Mouse (Mus musculus): ENCODE results near the gene Slc9a2.
"Not testable (repeated sequence)": the region's sequence is repeated elsewhere in the genome, so short reads cannot be mapped to it uniquely, and the experiment has no call there.

Gene Slc9a2

DNA sequence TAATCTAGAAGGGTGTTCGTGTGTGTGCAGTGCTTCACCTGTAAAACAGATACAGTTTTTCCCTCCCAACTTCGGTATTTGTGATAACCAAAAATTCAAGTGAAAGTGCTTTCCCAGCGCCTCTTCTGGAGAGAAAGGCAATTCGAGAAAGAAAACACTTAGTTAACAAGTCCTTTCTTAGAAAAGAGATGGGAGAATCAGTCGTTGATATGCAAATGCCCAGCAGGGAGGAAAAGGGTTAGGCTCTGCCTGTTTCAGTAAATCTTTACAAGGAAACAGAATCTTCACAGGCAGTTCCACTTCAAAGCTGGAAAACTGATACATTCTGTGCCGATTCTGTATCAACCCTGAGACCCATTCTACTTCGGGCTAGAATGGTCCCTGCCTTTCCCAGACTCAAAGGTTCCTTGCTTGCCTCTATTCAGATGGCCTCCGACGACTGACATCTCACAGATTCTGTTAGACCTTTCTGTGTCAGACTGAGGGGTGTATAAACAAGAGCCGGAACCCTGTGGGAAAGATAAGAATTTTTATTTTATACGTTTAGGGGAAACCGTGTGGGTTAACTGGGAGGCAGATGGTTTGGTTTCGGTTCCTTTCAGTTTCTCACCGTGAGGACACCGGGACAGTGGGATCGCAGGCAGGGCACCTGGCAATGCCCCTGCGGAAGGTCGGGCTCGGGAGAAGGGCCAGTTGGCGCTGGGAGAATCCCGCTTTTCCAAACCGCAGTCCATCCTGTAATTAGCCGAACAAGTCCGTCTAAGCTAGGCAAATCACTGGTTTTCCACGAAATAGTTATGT lies at the start of gene Slc9a2:
Slc9a2 (plus strand) TSS at position 508 of the 801 bp plus-strand sequence.
- no peak for DNase-seq (ENCODE audit: extremely low read depth, low read depth)

DNA sequence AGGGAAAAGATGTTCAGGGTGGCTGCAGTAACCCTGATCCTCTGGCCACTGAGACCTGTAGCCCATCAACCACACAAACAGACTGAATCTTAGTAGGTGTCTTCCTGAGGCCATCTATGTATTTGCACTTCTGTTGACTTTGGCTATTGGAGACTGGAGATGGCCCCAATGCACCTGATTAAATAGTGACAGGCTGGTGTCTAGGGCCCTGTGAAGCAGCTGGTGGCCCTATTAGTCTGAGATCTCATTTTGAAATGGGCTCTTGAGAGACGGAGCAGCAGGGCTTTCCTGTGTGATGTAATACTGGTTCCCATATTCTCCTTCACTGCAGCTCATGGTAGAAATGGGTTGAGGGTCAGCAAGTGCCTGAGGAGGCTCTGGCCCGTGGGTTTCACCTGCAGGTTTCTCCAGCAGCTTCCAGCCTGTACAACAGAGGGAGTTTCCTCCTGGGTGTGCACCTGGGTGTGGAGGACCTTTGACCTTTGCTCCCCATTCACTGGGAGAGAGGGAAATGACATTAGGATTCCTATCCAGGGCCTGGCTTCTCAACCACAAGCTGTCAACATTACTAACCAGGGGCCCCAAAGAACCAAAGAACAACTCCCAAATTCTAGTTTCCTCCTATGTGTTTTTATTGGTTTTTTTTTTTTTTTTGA lies 47.8 kb upstream of the Slc9a2 start:
- DNase-seq (ENCODE audit: extremely low read depth, low read depth), result no peak

DNA sequence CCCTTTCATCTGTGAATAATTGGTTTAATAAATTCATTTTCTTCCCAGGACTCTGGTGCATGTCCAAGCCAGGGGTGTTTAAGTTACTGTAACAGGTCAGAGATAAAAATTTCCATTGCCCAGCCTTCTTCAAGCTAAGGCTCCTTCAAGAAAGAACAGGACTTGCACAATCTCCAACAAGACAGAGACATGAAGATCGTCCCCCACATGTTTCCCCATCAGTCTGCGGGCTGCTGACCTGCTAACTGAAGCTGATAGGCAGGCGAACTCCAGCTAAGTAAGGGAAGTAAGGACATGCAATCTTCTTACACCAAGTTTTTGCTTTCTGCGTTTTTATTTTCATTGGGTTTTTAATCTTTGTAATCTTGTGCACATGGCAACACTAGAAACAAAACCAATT lies 45.8 kb upstream of the Slc9a2 start:
- DNase-seq (ENCODE audit: extremely low read depth, low read depth), result no peak

DNA sequence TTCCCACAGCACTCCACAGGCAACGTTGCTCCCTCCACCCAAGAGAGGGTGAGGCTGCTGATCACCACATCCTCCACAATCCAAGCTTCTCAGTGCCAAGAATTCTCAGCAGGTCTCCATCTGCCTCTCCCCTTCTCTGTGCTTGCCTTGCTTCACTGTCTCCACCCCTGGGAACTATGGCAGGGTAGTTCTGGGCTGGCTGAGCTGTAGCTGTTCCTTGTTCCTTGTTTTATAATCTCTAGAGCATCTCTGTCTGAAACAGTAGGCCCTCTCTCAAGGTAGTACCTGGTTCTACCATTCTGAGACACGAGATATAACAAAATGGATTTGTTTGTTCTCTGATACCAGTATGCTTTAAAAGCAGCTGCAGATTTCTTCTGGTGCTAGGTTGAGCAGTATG lies 32.1 kb upstream of the Slc9a2 start:
- DNase-seq (ENCODE audit: extremely low read depth, low read depth), result no peak

DNA sequence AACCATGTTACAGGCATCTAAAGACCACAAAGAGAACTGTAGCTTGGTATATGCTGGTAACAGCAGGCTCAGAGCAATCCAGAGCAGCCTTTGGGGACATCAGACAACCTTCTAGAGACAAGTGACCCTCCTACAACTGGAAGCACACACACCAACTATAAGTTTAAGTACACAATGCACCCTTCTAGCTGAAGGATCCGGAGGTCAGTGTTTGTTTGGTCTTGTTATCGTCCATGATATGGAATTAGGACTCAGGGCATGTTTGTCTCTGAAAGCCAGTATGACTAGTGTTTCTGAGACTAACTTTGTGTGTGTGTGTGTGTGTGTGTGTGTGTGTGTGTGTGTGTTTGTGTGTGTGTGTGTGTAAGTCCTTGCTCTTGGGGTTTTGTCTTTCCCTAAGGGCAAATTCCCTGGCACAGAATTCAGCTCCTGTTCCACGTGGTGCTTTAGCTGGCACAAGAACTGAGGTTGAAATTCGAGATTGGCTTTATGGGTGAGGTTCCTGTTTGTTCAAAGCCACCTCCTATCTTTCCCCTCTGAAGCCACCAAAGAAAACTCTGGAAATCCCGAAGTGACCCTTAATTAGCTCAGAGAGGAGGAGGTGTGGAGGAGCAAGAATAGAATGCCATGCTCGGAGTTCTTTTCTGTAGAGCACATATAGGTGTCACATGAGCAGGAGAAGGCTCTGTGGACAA lies 29.4 kb upstream of the Slc9a2 start:
- no peak for DNase-seq (ENCODE audit: extremely low read depth, low read depth)

DNA sequence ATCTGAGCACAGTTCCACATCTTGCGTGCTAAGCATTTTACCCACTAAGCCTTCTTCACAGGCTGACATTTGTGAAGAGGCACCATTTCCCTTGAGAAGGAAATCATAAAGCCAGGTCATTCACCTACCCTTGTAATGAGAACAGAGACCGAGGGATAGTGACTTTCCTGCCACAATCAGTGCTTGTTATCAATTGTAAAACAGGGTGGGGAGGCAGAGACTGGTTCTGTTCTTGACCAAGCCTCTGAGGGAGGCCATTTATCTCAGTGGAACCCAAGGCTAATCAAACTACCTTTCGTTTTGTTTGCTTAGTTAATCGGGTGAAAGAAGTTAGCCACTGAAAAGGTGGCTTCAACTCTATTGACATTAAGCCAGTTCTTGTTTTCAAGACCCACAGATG lies 23.3 kb upstream of the Slc9a2 start:
- no peak for DNase-seq (ENCODE audit: extremely low read depth, low read depth)

DNA sequence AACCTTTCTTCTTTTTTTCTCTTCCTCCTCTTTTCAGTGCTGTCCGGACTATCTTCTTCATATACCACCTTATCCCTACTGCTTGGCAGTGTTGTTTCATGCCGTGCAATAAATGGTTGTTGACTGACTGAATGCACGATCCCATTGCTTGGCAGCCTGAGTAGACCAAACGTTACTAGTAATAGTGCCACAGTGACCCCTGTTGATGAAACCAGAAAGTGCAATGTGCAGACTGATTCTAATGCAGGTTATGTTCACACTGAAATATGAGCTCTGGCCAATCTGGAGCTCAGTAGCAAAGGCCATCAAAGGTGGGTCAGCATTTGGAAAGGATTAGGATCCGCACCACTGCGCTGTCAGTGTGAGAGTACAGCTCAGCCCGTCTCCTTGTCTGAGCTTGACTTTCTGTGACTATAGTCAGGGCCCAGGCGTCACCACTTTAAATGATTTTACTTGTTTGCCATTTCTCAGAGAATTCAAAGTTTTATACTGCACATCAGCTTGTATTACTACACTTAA lies 22.3 kb upstream of the Slc9a2 start:
- DNase-seq (ENCODE audit: extremely low read depth, low read depth), result no peak

DNA sequence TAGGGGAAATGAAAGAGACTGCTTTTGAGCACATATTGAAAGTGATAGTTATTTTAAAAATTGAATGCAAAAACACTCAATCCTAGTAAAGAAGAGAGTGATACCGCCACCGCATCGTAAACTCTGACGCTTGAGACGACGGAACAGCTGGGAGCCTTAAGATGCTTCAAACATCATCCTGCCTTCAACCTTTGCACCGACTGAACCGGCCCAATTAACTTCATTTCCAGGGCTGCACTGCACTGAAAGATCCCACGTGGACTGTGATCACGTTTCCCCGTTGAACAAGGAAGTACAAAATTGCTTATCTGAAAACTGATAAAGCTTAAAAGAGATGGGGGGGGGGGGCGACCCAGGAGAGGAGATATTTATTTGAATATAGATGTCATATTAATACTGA lies 21.4 kb upstream of the Slc9a2 start:
- no peak for DNase-seq (ENCODE audit: extremely low read depth, low read depth)

DNA sequence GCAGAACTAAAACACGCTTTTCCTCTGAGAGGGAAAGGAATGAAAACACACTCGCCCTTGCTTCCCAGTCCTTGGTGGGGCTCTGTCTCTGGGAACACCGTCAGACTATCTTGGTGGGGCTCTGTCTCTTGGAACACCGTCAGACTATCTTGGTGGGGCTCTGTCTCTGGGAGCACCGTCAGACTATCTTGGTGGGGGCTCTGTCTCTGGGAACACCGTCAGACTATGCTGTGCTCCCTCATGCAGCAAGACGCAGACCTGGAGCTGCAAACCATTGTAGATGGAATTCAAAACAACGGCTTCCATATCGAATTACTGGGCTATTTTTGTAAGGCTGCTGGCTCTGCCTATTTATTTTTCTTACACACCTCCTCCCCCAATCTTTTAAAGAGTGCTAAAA lies 20.9 kb upstream of the Slc9a2 start:
- DNase-seq (ENCODE audit: extremely low read depth, low read depth), result no peak

DNA sequence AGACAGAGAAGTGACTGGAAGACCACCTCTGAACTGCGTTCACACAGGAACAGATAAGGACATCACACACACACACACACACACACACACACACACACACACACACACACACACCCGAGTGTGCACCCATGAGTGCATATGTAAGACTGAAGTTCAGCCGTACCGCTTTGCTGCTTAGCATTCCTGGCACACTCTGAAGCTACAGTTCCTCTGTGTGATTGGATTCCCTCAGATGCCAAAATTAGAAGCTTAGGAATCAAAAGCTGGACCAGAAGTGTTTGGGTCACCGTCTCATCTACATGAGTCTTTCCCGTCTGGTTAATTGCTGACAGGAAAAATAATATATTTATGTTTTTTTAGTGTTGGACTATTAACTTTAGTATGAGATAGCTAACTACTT lies 19.5 kb upstream of the Slc9a2 start:
- no peak for DNase-seq (ENCODE audit: extremely low read depth, low read depth)

DNA sequence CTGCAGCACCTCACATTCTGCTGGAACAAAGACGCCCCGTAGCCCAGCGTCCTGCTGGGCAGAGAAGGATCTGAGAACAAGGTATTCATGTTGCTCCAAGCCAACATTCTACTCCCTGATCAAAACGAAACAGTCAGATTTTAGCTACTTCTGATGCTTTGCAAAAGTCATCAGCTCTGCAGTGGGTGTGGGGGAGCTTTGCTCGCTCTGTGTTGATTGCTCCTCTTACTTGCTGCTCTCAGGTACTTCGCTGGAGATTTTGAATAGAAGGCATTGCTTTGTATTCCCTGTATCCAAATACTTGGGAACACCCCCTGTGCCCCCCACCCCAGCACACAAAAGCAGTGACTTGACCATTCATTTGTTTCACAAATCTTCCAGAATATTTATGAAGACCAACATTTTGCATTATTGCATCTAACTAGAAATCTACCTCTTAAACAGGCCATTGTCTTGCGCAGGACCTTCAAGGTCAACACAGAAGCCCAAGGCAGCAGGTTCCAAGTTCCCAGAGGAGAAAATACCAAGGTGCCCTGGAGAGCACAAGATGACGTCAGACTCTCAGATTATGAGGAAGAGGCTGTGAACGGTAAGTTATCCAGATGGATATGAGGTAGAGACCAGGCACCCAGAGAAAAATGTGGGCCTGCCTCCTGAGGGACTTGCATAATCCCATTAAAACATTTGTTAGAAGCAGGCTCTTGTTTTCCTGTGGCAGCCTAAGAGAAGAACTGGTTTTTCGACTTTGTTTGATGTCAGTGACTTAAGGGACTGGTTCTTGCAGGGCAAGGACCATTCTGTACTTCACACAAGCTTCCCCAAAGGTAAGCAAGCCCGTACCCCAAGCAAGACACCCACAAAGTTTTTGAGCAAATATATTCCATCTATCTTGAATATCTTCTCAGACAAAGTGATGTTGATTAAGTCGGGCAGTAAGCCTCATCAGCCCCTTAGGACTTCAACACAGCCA lies 14.7 kb upstream of the Slc9a2 start:
- DNase-seq (ENCODE audit: extremely low read depth, low read depth), result no peak

DNA sequence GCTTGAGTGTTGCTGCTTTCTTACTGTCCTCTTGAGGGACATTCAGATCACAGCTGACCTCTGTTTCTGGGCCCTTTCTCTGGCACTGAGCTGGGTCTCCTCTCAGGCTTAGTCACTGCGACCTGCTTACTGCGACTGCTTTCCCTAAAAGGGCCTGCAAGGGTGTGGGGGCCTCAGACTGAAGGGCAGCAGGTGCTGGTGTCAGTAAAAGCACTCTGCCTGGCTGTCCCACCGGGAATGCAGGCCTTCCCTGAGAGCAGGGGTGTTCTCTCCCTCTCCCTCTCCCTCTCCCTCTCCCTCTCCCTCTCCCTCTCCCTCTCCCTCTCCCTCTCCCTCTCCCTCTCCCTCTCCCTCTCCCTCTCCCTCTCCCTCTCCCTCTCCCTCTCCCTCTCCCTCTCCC lies 12.9 kb upstream of the Slc9a2 start:
- not testable (repeated sequence) for DNase-seq (ENCODE audit: extremely low read depth, low read depth)

DNA sequence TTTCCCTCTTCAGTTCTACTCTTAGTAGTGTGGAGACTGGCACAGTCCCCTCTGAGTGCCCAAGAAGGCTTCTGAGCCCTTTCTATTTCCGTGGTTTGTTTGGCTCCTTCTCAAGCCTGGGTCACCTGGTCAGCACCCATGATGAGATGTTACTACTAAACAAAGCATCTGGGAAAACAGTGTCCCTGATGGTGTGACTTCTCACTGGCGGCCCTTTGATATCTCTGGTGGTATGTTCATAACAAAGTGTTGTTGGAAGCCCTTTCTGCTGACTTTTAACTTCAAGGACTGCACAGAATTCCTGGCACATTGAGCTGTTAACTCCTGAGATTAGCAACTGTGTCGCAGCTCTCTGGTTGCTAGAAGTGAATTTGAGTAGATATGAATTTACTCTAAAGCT lies 10.3 kb upstream of the Slc9a2 start:
- no peak for DNase-seq (ENCODE audit: extremely low read depth, low read depth)

DNA sequence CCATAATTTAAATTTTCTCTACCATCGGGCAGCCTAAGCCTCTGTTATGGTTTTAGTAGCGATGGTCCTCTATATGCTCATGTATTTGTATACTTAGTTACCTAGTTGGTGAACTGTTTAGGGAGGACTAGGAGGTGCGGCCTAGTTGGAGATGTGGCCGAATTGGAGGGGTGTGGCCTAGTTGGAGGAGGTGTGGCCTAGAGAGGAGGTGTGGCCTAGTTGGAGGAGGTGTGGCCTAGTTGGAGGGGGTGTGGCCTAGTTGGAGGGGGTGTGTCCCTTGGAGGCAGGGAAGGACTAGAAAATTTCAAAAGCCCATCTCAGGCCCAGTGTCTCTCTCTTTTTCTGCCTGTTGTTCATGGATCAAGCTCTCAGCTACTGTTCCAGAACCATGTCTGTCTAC lies 8.9 kb upstream of the Slc9a2 start:
- DNase-seq (ENCODE audit: extremely low read depth, low read depth), result no peak

DNA sequence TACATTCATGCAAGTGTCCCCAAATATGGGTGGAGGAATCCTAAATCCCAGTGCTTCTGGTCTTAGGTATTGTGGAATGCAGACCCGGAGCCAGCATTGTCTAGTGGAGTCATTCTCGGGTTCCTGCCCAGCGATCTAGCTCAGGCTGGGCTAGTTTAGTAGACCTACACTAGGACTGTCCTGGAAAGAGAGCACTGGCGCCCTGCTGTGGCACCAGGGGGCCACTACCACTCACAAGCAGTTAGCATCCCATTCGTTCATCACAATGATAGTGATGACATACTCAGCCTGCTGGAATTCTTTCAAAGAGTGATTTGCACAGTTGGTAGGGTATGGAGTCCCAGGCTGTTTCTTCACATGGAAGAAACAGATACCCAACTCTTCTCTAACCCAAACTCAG lies 3.1 kb upstream of the Slc9a2 start:
- DNase-seq (ENCODE audit: extremely low read depth, low read depth), result no peak

DNA sequence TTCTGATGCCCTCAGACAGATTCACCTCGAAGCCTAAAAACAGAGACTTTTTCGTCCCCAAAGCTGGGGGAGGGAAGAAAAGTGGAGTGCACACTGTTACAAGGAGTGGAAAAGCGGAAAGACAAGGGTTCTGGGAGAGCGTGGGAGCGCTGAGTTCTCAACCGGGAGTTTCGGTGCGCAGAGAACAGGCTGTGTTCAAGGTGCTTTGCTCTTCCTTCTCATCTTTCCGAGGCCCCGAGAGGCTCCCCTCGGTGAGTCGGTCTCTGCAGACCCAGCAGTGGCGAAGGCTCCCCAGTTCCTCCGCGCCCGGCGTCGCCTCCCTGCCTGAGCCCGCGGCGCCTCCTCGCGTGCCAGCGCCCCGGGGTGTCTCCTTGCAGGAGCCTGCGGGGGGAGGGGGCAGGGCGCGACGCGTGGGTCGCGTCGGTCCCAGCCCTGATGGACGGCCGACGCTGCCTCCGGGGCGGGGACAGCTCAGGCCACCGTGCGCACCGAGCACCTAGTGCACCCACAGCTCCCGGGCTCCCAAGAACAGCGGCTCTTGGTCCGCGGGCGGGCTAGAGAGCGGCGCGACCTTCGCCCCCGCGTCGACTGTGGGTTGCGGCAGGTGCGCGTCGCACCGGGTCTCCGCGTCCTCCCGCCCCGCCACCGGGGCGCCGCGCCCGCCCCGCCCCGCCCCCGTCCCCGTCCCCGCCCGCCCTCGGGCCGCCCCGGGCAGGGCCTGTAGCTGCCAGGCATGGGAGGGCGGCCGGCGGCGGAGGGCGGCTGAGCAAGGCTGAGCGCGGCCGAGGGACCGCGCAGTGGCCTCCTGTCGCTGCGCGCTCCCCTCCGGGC lies 709 bp downstream of the Slc9a2 start:
- no peak for DNase-seq (ENCODE audit: extremely low read depth, low read depth)

DNA sequence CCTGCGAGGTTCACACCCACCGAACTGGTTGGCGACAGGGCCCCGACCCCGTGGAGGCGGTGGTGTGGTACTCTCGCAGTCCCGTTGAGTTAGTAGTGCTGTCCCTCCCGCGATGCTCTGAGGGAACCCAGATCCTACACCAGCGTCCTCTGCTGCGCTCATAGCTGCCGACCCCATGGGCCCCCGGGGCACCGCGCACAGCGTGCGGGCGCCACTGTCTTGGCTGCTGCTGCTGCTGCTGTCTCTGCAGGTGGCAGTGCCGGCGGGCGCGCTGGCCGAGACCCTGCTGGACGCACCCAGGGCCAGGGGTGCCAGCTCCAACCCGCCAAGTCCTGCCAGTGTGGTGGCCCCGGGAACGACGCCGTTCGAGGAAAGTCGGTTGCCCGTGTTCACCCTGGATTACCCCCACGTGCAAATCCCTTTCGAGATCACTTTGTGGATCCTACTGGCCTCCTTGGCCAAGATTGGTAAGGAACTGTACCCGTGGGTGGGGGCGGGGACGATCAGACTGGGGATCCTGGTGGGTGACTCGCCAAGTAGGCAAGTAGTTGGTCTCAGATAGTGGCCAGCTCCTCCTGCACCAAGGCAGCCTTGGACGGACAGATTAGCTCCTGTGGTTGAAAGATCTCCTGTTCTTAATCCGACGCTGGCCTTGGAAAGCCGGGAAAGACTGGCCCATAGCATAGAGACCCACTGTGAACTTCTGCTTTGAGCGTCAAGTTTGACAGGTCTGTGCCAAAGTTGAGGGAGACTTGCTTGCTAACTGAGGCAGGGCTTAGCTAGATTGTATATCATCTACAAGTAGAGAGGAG lies 1.5 kb downstream of the Slc9a2 start:
- no peak for DNase-seq (ENCODE audit: extremely low read depth, low read depth)

DNA sequence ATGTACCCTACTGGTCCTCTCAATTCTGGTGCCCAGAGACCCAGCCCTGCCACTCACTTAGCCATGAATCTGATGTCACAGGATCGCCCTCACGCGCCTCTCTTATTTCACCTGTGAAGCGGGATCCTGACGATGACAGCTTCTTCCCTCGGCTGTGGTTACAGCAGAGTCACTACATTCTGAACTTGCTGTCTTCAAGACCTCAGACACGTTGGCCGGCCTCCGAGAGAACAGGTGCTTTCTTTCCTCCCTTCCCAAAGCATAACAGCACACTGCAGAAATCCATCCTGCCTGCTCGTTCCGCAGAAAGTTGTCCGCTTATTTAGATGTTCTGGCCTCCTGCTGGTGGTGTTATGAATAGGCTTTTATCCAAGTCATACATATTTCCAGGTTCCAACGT lies 13.9 kb downstream of the Slc9a2 start:
- no peak for DNase-seq (ENCODE audit: extremely low read depth, low read depth)

DNA sequence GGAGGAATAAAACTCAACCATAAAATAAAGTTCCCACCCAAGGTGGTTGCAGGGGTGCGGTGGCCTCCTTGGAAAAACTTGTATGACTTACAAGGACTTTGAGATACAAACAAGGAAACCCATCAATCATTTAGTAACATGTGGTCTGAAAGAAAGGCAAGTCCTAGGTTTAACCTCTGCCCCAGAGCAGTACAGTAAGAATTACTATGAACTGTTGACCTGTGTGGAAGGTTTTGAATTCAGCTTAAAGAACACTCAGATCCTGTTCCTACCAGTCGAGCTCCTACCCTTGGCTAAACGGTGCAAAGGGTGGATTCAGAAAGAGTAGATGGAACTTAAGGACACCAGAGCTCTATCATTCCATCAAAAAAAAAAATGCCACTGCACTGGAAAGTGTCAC lies 16.1 kb downstream of the Slc9a2 start:
- DNase-seq (ENCODE audit: extremely low read depth, low read depth), result no peak
